Mouse (Mus musculus): Measurements from ENCODE around the gene Sema4f. TPM values are rescaled to one million over a fixed set of nuclear protein-coding genes. Genes with fewer than 3 reads are reported as not detected.

The Sema4f gene
- polyA plus RNA-seq, 1 experiment from 2014 or later: 2.0 TPM

- no peak overlapping the region for H3K4me2 ChIP-seq (replicated peaks; ENCODE audit: low read depth, low read length)
- H3K9ac ChIP-seq (ENCODE audit: low read depth, low read length): no peak overlapping the region
- H3K9me3 ChIP-seq (ENCODE audit: control insufficient read depth, low read length): no peaks in the 10 kb centered on the region
- no peak overlapping the region for H3K27ac ChIP-seq (ENCODE audit: low read depth, low read length)
- WGBS: 22% methylated on average over 8 of the region's 8 CpGs
- no peak overlapping the region for H3K4me3 ChIP-seq (ENCODE audit: low read depth, low read length)
- DNase-seq (ENCODE audit: low spot score) (peak; percentile 77), ATAC-seq (ENCODE audit: low FRiP score) (peak; percentile 45; the same call in 1 of the 2 replicates)
- no peaks in the 10 kb centered on the region for H3K36me3 ChIP-seq (ENCODE audit: control insufficient read depth, insufficient read depth, low read length)
- no peaks in the 10 kb centered on the region for H3K4me1 ChIP-seq (replicated peaks; ENCODE audit: control insufficient read depth, insufficient read depth, low read length)
- H3K27me3 ChIP-seq (ENCODE audit: control insufficient read depth, insufficient read depth, low read length): no peaks in the 10 kb centered on the region
Measured at GRCm38 (mm10) chr6:82917778-82918129, 21.8 kb downstream of the Sema4f start.

GRCm38 (mm10) chr6:82917076-82917777, 22.3 kb downstream of the Sema4f start:
- H3K9me3 ChIP-seq (ENCODE audit: control insufficient read depth, low read length): no peaks in the 10 kb centered on the region
- ATAC-seq (ENCODE audit: low FRiP score) (peak; percentile 50; the same call in 1 of the 2 replicates), DNase-seq (ENCODE audit: low spot score) (no peak)
- no peak overlapping the region for H3K9ac ChIP-seq (ENCODE audit: low read depth, low read length)
- H3K4me1 ChIP-seq (replicated peaks; ENCODE audit: control insufficient read depth, insufficient read depth, low read length): no peaks in the 10 kb centered on the region
- no peaks in the 10 kb centered on the region for H3K36me3 ChIP-seq (ENCODE audit: control insufficient read depth, insufficient read depth, low read length)
- no peak overlapping the region for H3K4me2 ChIP-seq (replicated peaks; ENCODE audit: low read depth, low read length)
- H3K4me3 ChIP-seq (ENCODE audit: low read depth, low read length): no peak overlapping the region
- H3K27ac ChIP-seq (ENCODE audit: low read depth, low read length): no peak overlapping the region
- 76% methylated on average over 26 of the region's 26 CpGs for WGBS
- no peaks in the 10 kb centered on the region for H3K27me3 ChIP-seq (ENCODE audit: control insufficient read depth, insufficient read depth, low read length)

GRCm38 (mm10) chr6:82916459-82916858, 23.1 kb downstream of the Sema4f start:
- Histone ChIP-seq H3K4me3 (ENCODE audit: low read depth, low read length) (no peak overlapping the region), H3K27me3 (ENCODE audit: control insufficient read depth, insufficient read depth, low read length) (no peaks in the 10 kb centered on the region), H3K9ac (ENCODE audit: low read depth, low read length) (no peak overlapping the region), H3K27ac (ENCODE audit: low read depth, low read length) (no peak overlapping the region), H3K4me1 (replicated peaks; ENCODE audit: control insufficient read depth, insufficient read depth, low read length) (no peaks in the 10 kb centered on the region), H3K9me3 (ENCODE audit: control insufficient read depth, low read length) (no peaks in the 10 kb centered on the region), H3K36me3 (ENCODE audit: control insufficient read depth, insufficient read depth, low read length) (no peaks in the 10 kb centered on the region), H3K4me2 (replicated peaks; ENCODE audit: low read depth, low read length) (no peak overlapping the region)
- DNase-seq (ENCODE audit: low spot score): no peak
- whole genome bisulfite sequencing: 89% methylated on average over 4 of the region's 4 CpGs
- no peak for ATAC-seq (ENCODE audit: low FRiP score)

GRCm38 (mm10) chr6:82915889-82916288, 23.7 kb downstream of the Sema4f start:
- H3K4me1 ChIP-seq (replicated peaks; ENCODE audit: control insufficient read depth, insufficient read depth, low read length): no peaks in the 10 kb centered on the region
- no peaks in the 10 kb centered on the region for H3K9me3 ChIP-seq (ENCODE audit: control insufficient read depth, low read length)
- no peaks in the 10 kb centered on the region for H3K36me3 ChIP-seq (ENCODE audit: control insufficient read depth, insufficient read depth, low read length)
- H3K27me3 ChIP-seq (ENCODE audit: control insufficient read depth, insufficient read depth, low read length): no peaks in the 10 kb centered on the region
- ATAC-seq (ENCODE audit: low FRiP score) (no peak), DNase-seq (ENCODE audit: low spot score) (peak; percentile 76)
- no peak overlapping the region for H3K4me2 ChIP-seq (replicated peaks; ENCODE audit: low read depth, low read length)
- no peak overlapping the region for H3K9ac ChIP-seq (ENCODE audit: low read depth, low read length)
- WGBS: 27% methylated on average over 3 of the region's 3 CpGs
- no peak overlapping the region for H3K4me3 ChIP-seq (ENCODE audit: low read depth, low read length)
- H3K27ac ChIP-seq (ENCODE audit: low read depth, low read length): no peak overlapping the region

GRCm38 (mm10) chr6:82913336-82914247, 26.0 kb downstream of the Sema4f start:
- Histone ChIP-seq H3K4me2 (replicated peaks; ENCODE audit: low read depth, low read length) (no peak overlapping the region), H3K27ac (ENCODE audit: low read depth, low read length) (no peak overlapping the region), H3K9me3 (ENCODE audit: control insufficient read depth, low read length) (no peaks in the 10 kb centered on the region), H3K4me3 (ENCODE audit: low read depth, low read length) (no peak overlapping the region), H3K27me3 (ENCODE audit: control insufficient read depth, insufficient read depth, low read length) (no peaks in the 10 kb centered on the region), H3K36me3 (ENCODE audit: control insufficient read depth, insufficient read depth, low read length) (no peaks in the 10 kb centered on the region), H3K4me1 (replicated peaks; ENCODE audit: control insufficient read depth, insufficient read depth, low read length) (no peaks in the 10 kb centered on the region), H3K9ac (ENCODE audit: low read depth, low read length) (no peak overlapping the region)
- DNase-seq (ENCODE audit: low spot score): no peak
- no peak for ATAC-seq (ENCODE audit: low FRiP score)
- WGBS: 85% methylated on average over 28 of the region's 28 CpGs

- no peaks in the 10 kb centered on the region for H3K9me3 ChIP-seq (ENCODE audit: control insufficient read depth, low read length)
- DNase-seq (ENCODE audit: low spot score) (no peak), ATAC-seq (ENCODE audit: low FRiP score) (no peak)
- H3K4me2 ChIP-seq (replicated peaks; ENCODE audit: low read depth, low read length): no peak overlapping the region
- H3K27ac ChIP-seq (ENCODE audit: low read depth, low read length): no peak overlapping the region
- whole genome bisulfite sequencing: 90% methylated on average over 5 of the region's 5 CpGs
- no peak overlapping the region for H3K4me3 ChIP-seq (ENCODE audit: low read depth, low read length)
- H3K27me3 ChIP-seq (ENCODE audit: control insufficient read depth, insufficient read depth, low read length): no peaks in the 10 kb centered on the region
- no peak overlapping the region for H3K9ac ChIP-seq (ENCODE audit: low read depth, low read length)
- no peaks in the 10 kb centered on the region for H3K36me3 ChIP-seq (ENCODE audit: control insufficient read depth, insufficient read depth, low read length)
- H3K4me1 ChIP-seq (replicated peaks; ENCODE audit: control insufficient read depth, insufficient read depth, low read length): no peaks in the 10 kb centered on the region
Measured at GRCm38 (mm10) chr6:82911303-82911702, 28.3 kb downstream of the Sema4f start.

- WGBS: 65% methylated on average over 14 of the region's 14 CpGs
- peak; percentile 39 for DNase-seq (ENCODE audit: low spot score)
Measured at GRCm38 (mm10) chr6:82909136-82909855, 30.3 kb downstream of the Sema4f start.

GRCm38 (mm10) chr6:82908034-82908433, 31.5 kb downstream of the Sema4f start:
- H3K4me3 ChIP-seq (ENCODE audit: low read depth, low read length): no peak overlapping the region
- no peak overlapping the region for H3K4me2 ChIP-seq (replicated peaks; ENCODE audit: low read depth, low read length)
- H3K27ac ChIP-seq (ENCODE audit: low read depth, low read length): no peak overlapping the region
- WGBS: 87% methylated on average over 8 of the region's 8 CpGs
- no peak for ATAC-seq (ENCODE audit: low FRiP score)
- H3K4me1 ChIP-seq (replicated peaks; ENCODE audit: control insufficient read depth, insufficient read depth, low read length): no peaks in the 10 kb centered on the region
- no peak overlapping the region for H3K9ac ChIP-seq (ENCODE audit: low read depth, low read length)
- DNase-seq (ENCODE audit: low spot score): no peak
- no peaks in the 10 kb centered on the region for H3K9me3 ChIP-seq (ENCODE audit: control insufficient read depth, low read length)
- H3K27me3 ChIP-seq (ENCODE audit: control insufficient read depth, insufficient read depth, low read length): no peaks in the 10 kb centered on the region
- H3K36me3 ChIP-seq (ENCODE audit: control insufficient read depth, insufficient read depth, low read length): no peaks in the 10 kb centered on the region

More at GRCm38 (mm10) chr6:82909136-82909855, 30.3 kb downstream of the Sema4f start:
- H3K4me1 ChIP-seq (replicated peaks; ENCODE audit: control insufficient read depth, insufficient read depth, low read length): no peaks in the 10 kb centered on the region
- H3K36me3 ChIP-seq (ENCODE audit: control insufficient read depth, insufficient read depth, low read length): no peaks in the 10 kb centered on the region
- no peak for ATAC-seq (ENCODE audit: low FRiP score)
- H3K9me3 ChIP-seq (ENCODE audit: control insufficient read depth, low read length): no peaks in the 10 kb centered on the region
- no peak overlapping the region for H3K9ac ChIP-seq (ENCODE audit: low read depth, low read length)
- no peak overlapping the region for H3K4me3 ChIP-seq (ENCODE audit: low read depth, low read length)
- no peak overlapping the region for H3K27ac ChIP-seq (ENCODE audit: low read depth, low read length)
- no peak overlapping the region for H3K4me2 ChIP-seq (replicated peaks; ENCODE audit: low read depth, low read length)
- no peaks in the 10 kb centered on the region for H3K27me3 ChIP-seq (ENCODE audit: control insufficient read depth, insufficient read depth, low read length)

Measured in hindbrain, embryonic 11.5 days (tissue).